Mouse (Mus musculus) thymus, postnatal 4 days (tissue): ENCODE measurements around the gene Prmt9.
A peak's percentile ranks its signal among the peaks of the same experiment; 100 is the strongest.

Experiments
- DNase-seq: peaks from one replicate; pipeline ENCODE4 v3.0.0; 2021

Prmt9 gene

GRCm38 (mm10) chr8:77535026-77535595 lies 14.1 kb upstream of the Prmt9 start:
- DNase-seq: peak; percentile 77

- no peak for DNase-seq
Measured at GRCm38 (mm10) chr8:77536821-77537220, 12.4 kb upstream of the Prmt9 start.

GRCm38 (mm10) chr8:77538256-77538655 lies 10.9 kb upstream of the Prmt9 start:
- DNase-seq: no peak

DNA sequence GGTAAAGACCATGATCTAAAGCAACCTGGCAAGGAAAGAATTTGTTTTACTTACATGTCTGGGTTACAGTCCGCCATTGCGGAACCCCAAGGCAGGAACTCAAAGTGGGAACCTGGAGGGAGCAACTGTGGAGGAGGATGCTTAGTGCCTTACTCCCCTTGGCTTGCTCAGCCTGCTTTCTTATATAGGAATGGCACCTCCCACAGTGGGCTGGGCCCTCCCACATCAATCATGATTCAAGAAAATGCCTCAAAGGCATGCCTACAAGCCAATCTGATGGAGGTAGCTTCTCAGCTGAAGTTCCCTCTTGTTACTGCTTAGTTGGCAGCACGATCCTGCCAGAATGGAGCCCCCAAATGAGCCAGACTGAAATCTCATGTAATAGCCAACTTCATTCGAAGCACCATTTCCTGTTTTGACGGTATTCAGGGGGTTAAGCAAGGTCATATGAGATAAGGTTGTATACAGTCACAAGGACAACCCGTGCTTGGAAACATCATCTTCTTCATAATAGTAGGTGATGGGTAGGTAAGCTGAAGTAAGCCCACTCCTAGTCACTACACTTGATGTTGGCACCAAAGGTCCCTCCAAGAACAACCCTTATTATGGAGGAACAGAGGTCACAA lies 5.9 kb upstream of the Prmt9 start:
- no peak for DNase-seq

- DNase-seq: no peak
Measured at GRCm38 (mm10) chr8:77544428-77544827, 4.8 kb upstream of the Prmt9 start.

DNA sequence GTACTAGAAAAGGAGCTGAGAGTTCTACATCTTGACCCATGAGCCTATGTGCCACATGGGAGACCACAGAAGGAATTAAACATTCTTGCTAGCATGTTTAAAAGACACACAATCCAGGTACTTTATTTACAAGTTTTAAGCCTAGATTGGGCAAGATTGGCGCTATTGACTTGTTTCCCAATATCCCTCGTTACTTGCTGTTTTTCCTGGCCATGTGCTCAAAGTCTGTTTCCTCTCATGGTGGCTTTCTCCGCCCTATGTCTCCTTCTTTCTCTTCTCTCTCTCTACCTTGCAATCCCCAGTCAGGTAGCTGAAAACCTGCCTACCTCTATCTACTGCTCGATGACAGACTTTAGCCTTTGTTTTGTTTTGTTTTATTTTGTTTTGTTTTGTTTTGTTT lies 3.6 kb upstream of the Prmt9 start:
- no peak for DNase-seq

GRCm38 (mm10) chr8:77549881-77550580 lies 834 bp downstream of the Prmt9 start:
- DNase-seq: peak; percentile 30

GRCm38 (mm10) chr8:77552491-77552890 lies 3.3 kb downstream of the Prmt9 start:
- DNase-seq: no peak

- DNase-seq: no peak
Measured at GRCm38 (mm10) chr8:77561441-77561840, 12.2 kb downstream of the Prmt9 start.

DNA sequence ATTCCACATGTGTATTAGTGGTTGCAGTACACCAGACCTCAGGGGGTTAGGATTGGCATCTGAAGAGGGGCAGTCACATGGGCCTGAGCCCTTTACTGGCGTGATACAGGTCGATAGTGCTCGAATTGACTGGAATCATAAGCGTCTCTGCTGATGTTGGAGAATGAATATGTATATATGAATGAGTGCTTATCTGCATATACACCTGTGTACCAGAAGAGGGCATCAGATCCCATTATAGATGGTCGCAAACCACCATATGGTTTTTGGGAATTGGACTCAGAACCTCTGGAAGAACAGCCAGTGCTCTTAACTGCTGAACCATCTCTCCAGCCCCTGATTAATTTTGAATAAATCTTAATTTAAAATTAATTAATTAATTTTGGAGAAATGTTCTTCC lies 25.0 kb downstream of the Prmt9 start:
- DNase-seq: no peak

DNA sequence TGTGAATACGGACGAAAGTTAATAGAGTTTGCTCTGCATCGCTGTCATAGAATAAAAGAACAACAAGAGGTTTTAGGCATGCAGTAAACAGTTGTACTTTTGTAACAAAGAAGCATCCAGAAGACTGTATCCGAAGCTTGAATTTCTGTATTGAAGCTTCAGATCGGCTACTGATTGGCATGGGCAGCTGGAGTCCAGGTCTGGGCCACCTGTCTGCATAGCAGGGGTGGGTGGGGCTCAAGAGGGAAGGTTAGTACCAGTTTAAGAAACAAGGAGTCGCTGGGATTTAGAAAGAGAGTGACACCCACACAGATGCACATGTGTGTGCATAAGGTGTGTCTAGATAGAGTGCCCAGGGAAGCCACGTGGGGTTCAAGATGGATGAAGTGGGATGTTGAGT lies 28.5 kb downstream of the Prmt9 start:
- DNase-seq: no peak

- no peak for DNase-seq
Measured at GRCm38 (mm10) chr8:77584174-77584573, 35.0 kb downstream of the Prmt9 start.

DNA sequence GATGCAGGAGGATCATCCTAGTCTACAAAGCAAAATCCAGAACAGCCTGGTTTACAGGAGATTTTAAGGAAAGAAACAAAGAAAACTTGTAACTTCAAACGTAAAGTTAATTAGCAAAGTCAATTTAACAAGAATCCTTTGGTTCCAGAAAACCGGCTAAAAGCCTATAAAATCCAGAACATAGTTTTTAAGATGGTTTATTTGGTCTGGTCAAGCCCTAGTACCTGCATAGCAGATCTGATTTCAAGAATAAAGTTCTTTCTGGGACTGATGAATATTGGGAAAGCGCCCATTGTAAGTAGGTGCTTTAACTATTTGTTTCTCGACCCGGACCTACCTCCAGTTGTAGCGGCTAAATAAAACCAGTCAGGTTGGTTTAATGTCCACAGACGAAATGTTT lies 60.4 kb downstream of the Prmt9 start:
- DNase-seq: no peak

DNA sequence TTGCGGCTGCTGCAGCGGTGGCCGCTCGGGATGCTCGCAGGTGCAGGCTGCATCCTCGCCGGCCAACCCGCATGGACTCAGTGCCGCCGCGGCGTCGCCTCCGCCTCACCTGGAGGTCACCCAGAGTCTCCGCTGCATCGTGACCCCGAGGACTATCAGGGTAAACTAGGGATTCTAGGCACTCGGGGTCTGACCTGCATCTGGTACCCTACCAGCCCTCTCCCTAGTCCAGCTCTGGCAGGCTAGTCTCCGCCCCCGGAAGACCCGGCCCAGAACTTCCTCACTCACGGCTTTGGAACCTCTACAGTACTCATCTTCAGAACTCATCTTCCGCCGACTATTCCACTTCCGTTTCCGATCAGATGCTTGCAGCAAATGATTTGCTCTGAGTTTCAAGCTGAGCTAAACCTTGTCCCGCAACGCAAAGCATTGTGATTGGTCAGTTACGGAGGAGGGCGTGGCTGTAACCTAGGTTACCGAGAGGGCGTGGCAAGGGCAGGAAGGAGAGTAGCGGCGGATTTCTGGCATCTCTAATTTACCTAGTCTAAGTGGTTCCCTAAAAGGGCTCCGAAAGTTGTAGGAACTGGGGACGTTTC lies 61.3 kb downstream of the Prmt9 start, which contains the start of gene Tmem184c:
Tmem184c (minus strand) TSS at position 325 of the 596 bp plus-strand sequence.
- DNase-seq: peak; percentile 98

- peak; percentile 15 for DNase-seq
Measured at GRCm38 (mm10) chr8:77617916-77618315, 68.7 kb downstream of the Prmt9 start.

DNA sequence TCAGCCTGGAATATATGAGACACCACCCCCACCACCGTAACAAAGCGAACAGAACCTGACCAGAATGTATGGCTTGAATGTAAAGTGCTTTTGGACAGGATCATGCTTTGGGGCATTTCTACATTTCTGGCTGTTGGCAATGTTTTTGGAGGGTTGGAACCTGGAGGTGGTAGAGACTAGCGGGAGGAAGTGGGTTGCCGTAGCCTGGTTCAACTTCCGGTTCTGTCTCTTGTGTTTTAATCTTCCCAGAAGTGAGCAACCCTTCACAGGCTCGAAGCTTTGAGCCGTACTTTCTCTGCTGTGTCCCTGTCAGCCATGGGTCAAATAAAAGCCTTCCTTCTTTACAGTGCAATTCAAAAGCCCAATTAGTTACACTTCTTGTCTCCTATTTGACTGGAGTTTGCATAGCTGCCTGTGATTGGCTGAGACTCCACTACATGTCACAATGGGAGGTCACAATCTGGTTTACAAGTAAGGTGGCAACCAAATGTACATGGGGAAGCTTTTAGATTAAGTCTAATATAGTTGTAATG lies 74.5 kb downstream of the Prmt9 start:
- no peak for DNase-seq

GRCm38 (mm10) chr8:77629858-77630537 lies 80.8 kb downstream of the Prmt9 start:
- peak; percentile 91 for DNase-seq

DNA sequence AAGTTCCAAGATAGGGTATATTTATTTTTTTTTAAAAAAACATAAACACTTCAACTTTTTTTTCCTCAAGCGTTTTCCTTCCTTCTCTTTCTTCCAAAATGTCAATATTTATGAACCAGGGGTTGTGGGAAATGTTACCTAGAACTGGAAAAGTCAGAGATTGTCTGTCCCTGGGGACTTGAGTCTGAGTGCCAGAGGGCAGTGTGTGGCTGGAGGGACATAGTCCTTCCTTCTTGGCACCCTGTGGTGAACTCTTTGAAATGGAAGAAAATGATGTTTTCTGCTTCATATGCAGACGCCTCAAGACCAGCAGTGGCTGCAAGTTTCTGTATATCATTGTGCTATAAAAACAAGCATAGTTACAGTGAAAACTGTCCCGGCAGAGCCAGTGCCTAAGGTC lies 81.5 kb downstream of the Prmt9 start:
- DNase-seq: no peak
